Mouse (Mus musculus) neural tube, embryonic 11.5 days (tissue): ENCODE measurements at regions not wholly inside any gene's neighbourhood (a gene's known extent, or its start where the extent isn't known, plus 50 kb on each side); places are given as distances from the start of the nearest gene placed in this dataset.

Experiments used
- ATAC-seq: fragments of 200-750 bp; cut with Nextera tagmentation; 2 replicates; pipeline ENCODE4 v1.8.0; 2017; ENCODE audit warnings: moderate number of reproducible peaks, mild to moderate bottlenecking, moderate TSS enrichment, moderate library complexity; ENCODE audit not compliant: insufficient read depth, low FRiP score, low TSS enrichment
- DNase-seq: peaks from one replicate; pipeline ENCODE4 v3.0.0-alpha.2; 2015; ENCODE audit warnings: low spot score
- H3K27ac ChIP-seq: fragments of 300-500 bp; sonication (generic); 2 replicates; pipeline ENCODE4 v1.5.1; 2014; ENCODE audit warnings: low read depth, mild to moderate bottlenecking, low read length
- H3K27me3 ChIP-seq: fragments of 300-500 bp; sonication (generic); 2 replicates; pipeline ENCODE4 v1.6.1; 2014; ENCODE audit warnings: mild to moderate bottlenecking, low read length, mixed read lengths; ENCODE audit not compliant: control insufficient read depth, insufficient read depth
- H3K36me3 ChIP-seq: fragments of 300-500 bp; sonication (generic); 2 replicates; pipeline ENCODE4 v1.6.1; 2014; ENCODE audit warnings: mild to moderate bottlenecking, low read length, moderate library complexity, mixed read lengths; ENCODE audit not compliant: control insufficient read depth, insufficient read depth
- H3K4me1 ChIP-seq: fragments of 300-500 bp; sonication (generic); 2 replicates; pipeline ENCODE4 v1.6.1; 2014; ENCODE audit warnings: low read length, mixed read lengths; ENCODE audit not compliant: control insufficient read depth, insufficient read depth
- H3K4me2 ChIP-seq: fragments of 300-500 bp; sonication (generic); 2 replicates; pipeline ENCODE4 v1.6.1; 2014; ENCODE audit warnings: low read depth, mild to moderate bottlenecking, moderate library complexity
- H3K4me3 ChIP-seq: fragments of 300-500 bp; sonication (generic); 2 replicates; pipeline ENCODE4 v1.5.1; 2014; ENCODE audit warnings: low read depth, low read length
- H3K9ac ChIP-seq: fragments of 300-500 bp; sonication (generic); 2 replicates; pipeline ENCODE4 v1.6.1; 2014; ENCODE audit warnings: mild to moderate bottlenecking, low read length
- H3K9me3 ChIP-seq: fragments of 300-500 bp; sonication (generic); 2 replicates; pipeline ENCODE4 v1.6.1; 2016; ENCODE audit warnings: low read length; ENCODE audit not compliant: control insufficient read depth
- WGBS: fragments of 180-500 bp; shearing (Covaris S2); extraction: QIAGEN DNeasy Blood & Tissue Kit; methylation state at CpG from one replicate; pipeline ENCODE4 v1.1.7; 2014; 5-methylcytosine and 5-hydroxymethylcytosine counted together

DNA sequence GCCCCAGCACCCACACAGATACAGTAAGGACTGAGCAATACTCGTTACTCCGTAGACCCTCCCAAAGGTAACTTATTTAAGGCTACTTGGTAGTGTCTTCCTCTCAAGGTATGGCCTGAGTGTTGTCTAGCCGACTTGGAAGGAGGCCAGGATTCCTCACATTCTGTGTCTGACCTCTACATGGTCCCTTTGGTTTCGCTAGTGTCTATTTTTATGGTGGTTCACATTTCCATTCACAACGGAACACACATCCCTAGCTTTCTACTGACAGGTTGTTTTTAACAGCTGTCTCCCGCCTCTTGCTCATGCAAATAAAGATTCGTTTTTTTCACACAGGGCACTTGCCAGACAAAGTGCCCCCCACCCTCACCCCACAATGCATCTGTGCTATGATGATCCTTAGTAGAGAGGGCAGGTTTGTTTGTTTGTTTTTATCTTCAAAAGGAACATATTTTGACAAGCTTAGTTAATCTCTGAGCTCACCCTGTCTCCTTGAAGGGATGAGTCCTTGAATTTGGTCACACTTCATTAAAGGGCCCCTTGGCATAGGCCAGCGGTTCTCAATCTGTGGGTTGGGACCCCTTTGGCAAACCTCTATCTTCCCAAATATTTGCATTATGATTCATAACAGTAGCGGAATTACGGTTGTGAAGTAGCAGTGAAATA lies 52.7 kb downstream of the Phlda1 start:
- no peak overlapping the region for H3K27ac ChIP-seq
- DNase-seq (no peak), ATAC-seq (0 out of 2 replicates have a peak, but pooled peaks have one; percentile 13)
- no peak overlapping the region for H3K4me2 ChIP-seq
- no peak overlapping the region for H3K9ac ChIP-seq
- H3K4me3 ChIP-seq = no peak overlapping the region
- H3K4me1 ChIP-seq = no peaks in the 10 kb centered on the region
- 65% methylated on average over 10 of the region's 10 CpGs for WGBS
- H3K36me3 ChIP-seq = no peaks in the 10 kb centered on the region
- no peaks in the 10 kb centered on the region for H3K9me3 ChIP-seq
- H3K27me3 ChIP-seq = no peaks in the 10 kb centered on the region

DNA sequence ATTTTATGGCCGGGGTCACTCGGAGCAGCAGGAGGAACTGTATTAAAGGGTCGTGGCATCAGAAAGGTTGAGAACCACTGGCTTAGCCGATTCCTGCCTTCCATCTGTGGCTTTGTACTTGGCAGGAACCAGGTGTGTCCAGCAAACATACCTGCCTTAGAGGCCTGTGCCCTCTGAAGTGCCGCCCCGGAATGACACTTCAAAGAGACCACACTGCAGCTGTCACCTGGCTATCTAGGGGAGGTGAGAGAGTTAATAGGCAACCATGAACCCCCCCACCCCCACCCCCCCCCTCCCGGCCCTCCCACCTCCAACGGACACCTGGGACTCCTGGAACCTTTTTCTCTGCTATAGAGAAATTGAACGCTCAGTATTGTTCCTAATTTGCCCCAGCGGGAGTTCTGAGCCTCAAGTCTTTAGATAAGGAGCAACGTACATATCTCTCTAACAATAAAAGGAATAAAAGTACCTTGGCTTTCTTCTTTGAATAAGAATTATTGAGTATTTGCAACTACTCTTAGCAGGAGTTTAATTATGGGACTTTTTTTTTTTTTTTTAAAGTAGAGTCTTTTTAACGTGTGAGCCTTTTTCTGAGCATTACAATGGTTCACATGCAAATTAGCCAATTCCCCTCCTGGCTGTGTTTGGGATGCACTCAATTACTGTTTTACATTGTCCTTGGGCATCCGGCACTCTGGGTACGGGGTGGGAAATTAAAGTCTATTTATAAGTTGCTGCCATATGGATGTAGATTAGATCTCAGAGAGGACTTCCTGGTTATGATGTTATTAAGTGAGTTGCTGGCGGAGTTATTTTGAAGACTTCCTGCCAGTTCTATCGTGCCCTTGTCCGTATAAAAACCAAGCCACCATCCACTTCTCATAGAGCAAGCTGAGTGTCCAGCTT lies 53.5 kb downstream of the Phlda1 start:
- Histone ChIP-seq H3K4me3 (no peak overlapping the region), H3K9ac (no peak overlapping the region), H3K36me3 (no peaks in the 10 kb centered on the region), H3K27ac (no peak overlapping the region), H3K4me1 (no peaks in the 10 kb centered on the region), H3K4me2 (no peak overlapping the region), H3K9me3 (no peaks in the 10 kb centered on the region), H3K27me3 (no peaks in the 10 kb centered on the region)
- ATAC-seq = no peak
- 52% methylated on average over 17 of the region's 17 CpGs for WGBS
- no peak for DNase-seq

GRCm38 (mm10) chr10:111562628-111563027 lies 56.5 kb downstream of the Phlda1 start:
- Histone ChIP-seq H3K27ac (no peak overlapping the region), H3K9ac (no peak overlapping the region), H3K4me3 (no peak overlapping the region), H3K4me1 (no peaks in the 10 kb centered on the region), H3K9me3 (no peaks in the 10 kb centered on the region), H3K27me3 (no peaks in the 10 kb centered on the region), H3K36me3 (no peaks in the 10 kb centered on the region), H3K4me2 (no peak overlapping the region)
- DNase-seq = no peak
- WGBS = 80% methylated on average over 8 of the region's 8 CpGs
- no peak for ATAC-seq

DNA sequence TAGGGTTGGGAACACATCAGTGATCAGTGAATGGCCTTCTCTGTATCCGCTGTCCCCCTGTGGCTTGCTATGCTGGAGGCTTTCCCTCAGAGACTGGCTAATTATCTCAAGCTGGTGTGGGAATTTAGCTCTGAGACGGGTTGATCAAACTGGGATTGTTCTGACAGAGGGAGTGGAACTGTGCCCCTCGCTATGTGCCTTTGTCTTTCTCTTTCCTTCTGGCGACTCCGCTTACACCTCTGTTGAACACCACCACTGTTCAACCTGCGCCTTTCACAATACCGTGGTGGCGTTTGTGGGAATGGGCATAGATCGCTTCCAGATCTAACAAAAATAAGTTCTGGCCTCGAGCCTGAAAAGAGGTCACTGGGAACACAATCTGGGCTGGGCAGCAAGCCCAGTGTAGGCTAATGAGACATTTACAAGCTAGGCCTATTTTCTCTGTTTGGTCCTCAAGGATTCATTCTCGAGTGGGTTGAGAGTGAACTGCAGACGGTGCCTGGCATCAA lies 60.8 kb downstream of the Phlda1 start:
- no peak for ATAC-seq
- H3K27ac ChIP-seq = no peak overlapping the region
- 81% methylated on average over 12 of the region's 12 CpGs for WGBS

DNA sequence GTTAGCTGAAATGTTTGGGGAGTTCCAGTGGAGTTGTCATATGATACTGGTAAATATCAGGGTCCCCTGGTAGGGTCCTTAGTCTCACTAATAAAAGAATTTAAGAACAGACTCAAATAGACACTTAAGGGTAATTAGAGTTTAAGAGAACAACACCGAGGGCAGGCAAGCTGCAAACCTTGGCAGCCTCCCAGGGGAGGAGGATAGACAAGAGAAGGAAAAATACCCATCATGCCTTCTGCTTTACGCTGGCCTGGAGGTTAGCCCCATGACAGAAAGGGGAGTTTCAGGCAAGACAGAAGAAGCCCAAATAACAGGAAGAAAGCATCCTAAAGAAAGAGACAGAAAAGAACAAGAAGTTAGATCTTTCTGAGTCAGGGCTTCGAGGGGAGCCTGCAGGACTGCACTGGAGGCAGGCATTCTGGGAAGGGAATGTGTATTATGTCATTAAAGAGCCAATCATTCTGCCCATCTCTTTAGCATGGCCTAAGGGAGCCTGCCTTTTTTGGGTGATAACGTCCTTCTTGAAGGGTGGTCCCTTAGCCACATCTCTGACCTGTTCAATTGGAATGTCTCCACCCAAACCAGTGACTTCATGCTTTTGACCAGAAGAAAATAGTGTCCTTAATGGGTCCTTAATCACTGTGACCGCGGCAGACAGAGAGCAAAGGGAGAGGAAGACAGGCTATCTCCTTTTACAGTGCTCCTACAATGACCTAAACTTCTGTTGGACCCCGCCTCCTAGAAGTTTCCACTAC lies 64.6 kb downstream of the Phlda1 start:
- H3K27ac ChIP-seq = no peak overlapping the region

More for the DNA sequence above, 60.8 kb downstream of the Phlda1 start:
- Histone ChIP-seq H3K9ac (no peak overlapping the region), H3K36me3 (no peaks in the 10 kb centered on the region), H3K4me2 (no peak overlapping the region), H3K27me3 (no peaks in the 10 kb centered on the region), H3K4me1 (no peaks in the 10 kb centered on the region), H3K9me3 (no peaks in the 10 kb centered on the region), H3K4me3 (no peak overlapping the region)
- DNase-seq = no peak

DNA sequence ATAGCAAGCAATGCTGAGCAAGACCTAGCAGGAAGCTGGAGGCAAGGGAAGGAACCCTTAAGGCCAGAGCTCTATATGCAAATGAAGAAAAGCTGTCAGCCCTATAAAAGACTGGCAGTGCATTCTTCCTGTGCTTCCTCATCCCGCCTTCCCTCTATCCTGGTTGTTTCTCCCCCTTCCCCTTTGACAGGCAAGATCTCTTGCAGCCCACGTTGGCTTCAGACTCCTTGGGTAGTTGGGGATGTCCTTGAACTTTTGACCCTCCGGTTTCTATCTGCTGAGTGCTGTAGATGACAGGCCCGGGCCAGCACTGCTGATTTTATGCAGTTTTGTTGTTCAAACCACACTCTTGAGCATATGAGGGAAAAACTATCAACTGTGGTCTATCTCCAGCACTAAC lies 68.1 kb downstream of the Phlda1 start:
- DNase-seq (no peak), ATAC-seq (no peak)
- H3K9ac ChIP-seq = no peak overlapping the region
- no peaks in the 10 kb centered on the region for H3K4me1 ChIP-seq
- H3K27me3 ChIP-seq = no peaks in the 10 kb centered on the region
- no peak overlapping the region for H3K4me3 ChIP-seq
- no peaks in the 10 kb centered on the region for H3K9me3 ChIP-seq
- H3K4me2 ChIP-seq = no peak overlapping the region
- no peak overlapping the region for H3K27ac ChIP-seq
- H3K36me3 ChIP-seq = no peaks in the 10 kb centered on the region
- 72% methylated on average over 4 of the region's 4 CpGs for whole genome bisulfite sequencing

More for the DNA sequence above, 64.6 kb downstream of the Phlda1 start:
- WGBS = 51% methylated on average over 7 of the region's 7 CpGs
- H3K9me3 ChIP-seq = no peaks in the 10 kb centered on the region
- H3K4me3 ChIP-seq = no peak overlapping the region
- no peak overlapping the region for H3K4me2 ChIP-seq
- no peaks in the 10 kb centered on the region for H3K4me1 ChIP-seq
- H3K36me3 ChIP-seq = no peaks in the 10 kb centered on the region
- ATAC-seq (no peak), DNase-seq (no peak)
- H3K9ac ChIP-seq = no peak overlapping the region
- H3K27me3 ChIP-seq = no peaks in the 10 kb centered on the region

DNA sequence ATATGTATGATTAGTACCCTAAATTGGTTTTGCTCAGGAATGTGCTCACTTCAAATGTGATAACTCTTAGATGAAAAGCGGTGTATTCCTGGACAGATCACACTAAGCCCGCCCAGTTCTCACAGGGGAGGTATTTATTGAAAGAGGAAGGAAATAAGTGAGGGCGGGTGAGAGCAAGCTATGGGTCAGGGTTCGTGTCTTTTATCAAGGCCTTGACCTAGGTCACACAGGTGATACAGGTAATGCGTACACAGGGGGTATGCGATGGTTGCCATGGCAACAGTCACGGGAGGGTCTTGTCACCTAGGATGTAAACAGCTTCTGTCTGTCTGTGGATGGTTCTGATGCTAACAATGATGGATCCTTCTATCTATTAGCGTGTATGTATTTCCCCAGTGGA lies 68.7 kb downstream of the Phlda1 start:
- ATAC-seq = no peak

DNA sequence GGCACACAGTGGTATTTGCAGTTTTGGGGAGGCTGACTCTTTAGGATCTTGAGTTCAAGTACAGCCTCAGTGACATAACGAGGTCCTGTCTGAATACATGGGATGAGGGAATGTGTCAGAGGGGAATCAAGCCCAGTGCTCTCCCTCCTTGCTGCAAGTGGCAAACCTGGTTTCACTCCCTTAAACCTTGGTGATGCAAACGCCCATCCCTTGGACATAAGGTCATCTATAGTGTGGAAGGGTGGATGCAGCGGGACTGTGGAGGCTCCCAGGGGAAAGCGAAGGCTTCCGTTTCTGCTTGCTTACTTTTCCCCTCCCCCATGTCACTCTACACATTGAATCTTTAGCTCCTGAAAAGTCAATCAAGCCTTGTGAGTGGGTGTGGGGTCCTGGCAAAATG lies 69.2 kb downstream of the Phlda1 start:
- H3K36me3 ChIP-seq = no peaks in the 10 kb centered on the region
- no peaks in the 10 kb centered on the region for H3K9me3 ChIP-seq
- no peak overlapping the region for H3K4me2 ChIP-seq
- 74% methylated on average over 5 of the region's 5 CpGs for WGBS
- no peaks in the 10 kb centered on the region for H3K4me1 ChIP-seq
- no peak overlapping the region for H3K9ac ChIP-seq
- no peaks in the 10 kb centered on the region for H3K27me3 ChIP-seq
- no peak overlapping the region for H3K4me3 ChIP-seq
- ATAC-seq (no peak), DNase-seq (no peak)
- no peak overlapping the region for H3K27ac ChIP-seq

More for the DNA sequence above, 68.7 kb downstream of the Phlda1 start:
- Histone ChIP-seq H3K36me3 (no peaks in the 10 kb centered on the region), H3K4me3 (no peak overlapping the region), H3K9me3 (no peaks in the 10 kb centered on the region), H3K9ac (no peak overlapping the region), H3K27ac (no peak overlapping the region), H3K27me3 (no peaks in the 10 kb centered on the region), H3K4me2 (no peak overlapping the region), H3K4me1 (no peaks in the 10 kb centered on the region)
- DNase-seq = no peak
- 89% methylated on average over 8 of the region's 8 CpGs for WGBS
